Mouse (Mus musculus): ENCODE data around the gene Tbp. TPM values are rescaled to one million over a fixed set of nuclear protein-coding genes. Genes with fewer than 3 reads are reported as not detected.

The Tbp gene
- 32.8 and 47.5 TPM in 2 replicates for polyA plus RNA-seq (2012; rRNA removed; ENCODE audit: low replicate concordance)

DNA sequence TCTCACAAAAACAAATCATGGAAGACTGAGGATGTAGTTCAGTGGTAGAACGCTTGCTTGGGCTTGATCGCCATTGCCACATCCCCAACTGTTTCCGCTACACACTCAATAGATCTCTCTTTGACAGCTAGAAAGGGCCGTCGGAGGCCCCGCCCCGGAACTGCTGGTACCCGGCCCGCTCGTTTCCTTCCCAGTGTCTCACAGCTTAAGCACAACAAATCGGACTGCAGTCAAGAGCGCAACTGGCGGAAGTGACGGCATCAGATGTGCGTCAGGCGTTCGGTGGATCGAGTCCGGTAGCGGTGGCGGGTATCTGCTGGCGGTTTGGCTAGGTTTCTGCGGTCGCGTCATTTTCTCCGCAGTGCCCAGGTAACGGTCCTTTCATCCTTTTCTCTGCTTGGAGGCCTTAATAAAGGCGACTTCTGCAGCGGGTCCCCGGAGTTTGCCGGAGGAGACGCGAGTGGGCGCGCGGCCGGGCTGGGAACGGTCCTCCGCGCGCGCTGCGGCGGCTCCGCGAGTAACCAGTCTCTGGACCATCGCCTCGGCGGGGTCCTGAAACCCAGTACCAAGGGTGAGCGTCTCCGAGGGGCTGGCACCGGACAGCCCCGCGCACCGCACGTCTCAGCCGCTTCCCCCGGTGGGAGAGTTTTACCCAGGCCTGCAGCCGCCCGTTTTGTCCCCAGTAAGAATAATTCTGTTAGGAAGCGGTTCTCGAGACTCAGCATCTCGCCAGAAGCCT is at the start of gene Tbp, which contains the start of gene Psmb1:
Tbp (plus strand) TSS at position 233 of the 739 bp plus-strand sequence.
Psmb1 (minus strand) TSS at position 96 of the 739 bp plus-strand sequence.

DNA sequence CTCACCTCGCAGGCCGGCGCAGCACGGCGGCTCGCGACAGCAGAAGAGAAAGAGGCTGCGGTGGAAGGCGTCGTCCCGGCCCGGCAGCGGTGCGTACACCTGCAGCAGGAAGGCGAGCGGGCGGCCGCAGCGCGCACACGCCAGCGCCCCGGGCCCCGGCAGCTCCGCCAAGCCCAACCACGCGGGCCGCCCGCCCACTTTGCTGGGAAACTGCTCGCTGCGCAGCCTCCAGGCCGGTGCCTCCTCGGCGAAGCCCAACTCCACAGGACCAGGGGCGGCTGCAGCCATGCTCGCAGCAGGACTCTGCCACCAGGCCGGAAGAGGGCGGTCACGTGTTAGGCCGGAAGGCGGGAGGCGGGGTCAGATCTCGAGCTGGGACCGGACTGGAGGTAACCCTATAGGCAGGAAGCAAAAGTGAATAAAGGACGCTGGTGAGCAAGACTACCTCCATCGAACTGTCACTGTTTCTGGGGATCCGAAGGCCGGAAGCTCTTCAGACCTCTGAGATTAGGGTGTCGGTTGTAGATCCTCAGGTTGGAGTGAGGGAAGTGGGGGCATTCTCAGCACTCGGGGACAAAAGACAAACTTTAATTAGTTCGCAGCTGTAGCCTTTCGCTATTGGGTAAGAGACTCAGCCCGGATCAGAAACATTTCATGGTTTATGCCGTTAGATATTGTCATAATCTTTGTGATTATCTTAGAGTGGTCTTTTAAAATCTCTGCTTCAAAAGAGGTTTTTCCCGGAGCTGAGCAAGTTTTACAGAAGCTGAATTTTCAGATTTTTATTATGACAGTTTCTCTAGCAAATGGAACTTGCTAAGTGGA is 27.5 kb downstream of the Tbp start, which contains the start of gene Pdcd2:
Pdcd2 (minus strand) TSS at position 316 of the 825 bp plus-strand sequence.

GRCm38 (mm10) chr17:15564014-15564927 is 64.6 kb downstream of the Tbp start, which contains the start of gene Prdm9:
Gene Prdm9 (minus strand): TSS chr17:15564354.

Other genes with a start within 250 kb of the Tbp start
- 20.2 and 22.4 TPM in 2 replicates for gene Dll1, start 123.0 kb upstream of the Tbp start, polyA plus RNA-seq (2012; rRNA removed; ENCODE audit: low replicate concordance)
- 8.5 and 12.0 TPM in 2 replicates for gene Fam120b, start 103.7 kb upstream of the Tbp start, polyA plus RNA-seq (2012; rRNA removed; ENCODE audit: low replicate concordance)
- gene Psmb1, start 137 bp upstream of the Tbp start, polyA plus RNA-seq (2012; rRNA removed; ENCODE audit: low replicate concordance) = 67.1 and 107 TPM in 2 replicates
- 21.0 and 47.5 TPM in 2 replicates for gene Pdcd2, start 27.4 kb downstream of the Tbp start, polyA plus RNA-seq (2012; rRNA removed; ENCODE audit: low replicate concordance)
- 1.7 and 3.3 TPM in 2 replicates for gene Prdm9, start 64.5 kb downstream of the Tbp start, polyA plus RNA-seq (2012; rRNA removed; ENCODE audit: low replicate concordance)
- gene Chd1, start 205.1 kb downstream of the Tbp start, polyA plus RNA-seq (2012; rRNA removed; ENCODE audit: low replicate concordance) = 2.5 and 15.5 TPM in 2 replicates

Data from mammary gland, adult 2 months (tissue).